Comparison of ENCODE assay signal across 27 mouse cellular contexts in genomic region chr1:37987856-37988255, GRCm38 (mm10). TPM values are rescaled to one million over a fixed set of nuclear protein-coding genes. Genes with fewer than 3 reads are reported as not detected.
DNase-seq lines count a peak whose midpoint lies in the region; ATAC-seq and TF ChIP-seq lines count a peak whose summit lies in the region.
"Had no signal": no experiment of that assay in that cellular context is flagged by ENCODE, and none has a peak within 500 bp of the region (broad histone marks: within the 10 kb centered on the region; RNA-seq: fewer than 3 reads in every experiment).

No protein-coding gene starts in this region.

- no peaks in the 10 kb centered on the region for H3K4me1 ChIP-seq in liver, adult 2 months (ENCODE audit: control insufficient read depth, insufficient read depth, low read length)
- no peaks in the 10 kb centered on the region for H3K4me1 ChIP-seq in liver, postnatal 0 days (ENCODE audit: insufficient read depth)
- no peaks in the 10 kb centered on the region for H3K4me1 ChIP-seq in liver, embryonic 11.5 days (replicated peaks; ENCODE audit: control insufficient read depth, insufficient read depth, low read length)

- H3K27ac ChIP-seq in liver, adult 2 months (replicated peaks; ENCODE audit: insufficient read depth, low read depth, low read length): no peak overlapping the region
- H3K27ac ChIP-seq in liver, postnatal 0 days (ENCODE audit: low read depth): no peak overlapping the region
- no peak overlapping the region for H3K27ac ChIP-seq in liver, embryonic 11.5 days (ENCODE audit: low read depth, low read length)

- ATAC-seq in liver, postnatal 0 days: peak; percentile 96
- no peak for ATAC-seq in liver, embryonic 11.5 days (replicated peaks; ENCODE audit: low FRiP score)
- ATAC-seq: activated CD4-positive, CD25-positive, alpha-beta regulatory T cell, adult 4 months; CD4-positive, CD25-positive, alpha-beta regulatory T cell, adult 4 months; Patski had no signal

- DNase-seq in heart, adult 11 months: peak; percentile 80
- no peak for DNase-seq in heart, postnatal 4 days
- peak; percentile 25 for DNase-seq in liver, adult 2 months (ENCODE audit: extremely low read depth, low read depth, low spot score)
- DNase-seq in liver: no peak
- DNase-seq in liver, postnatal 0 days: peak; percentile 43
- no peak for DNase-seq in liver, embryonic 11.5 days (ENCODE audit: low spot score)
- DNase-seq: adrenal gland, adult 2 months; adrenal gland, adult 8-10 months; adrenal gland, postnatal 10 days; adrenal gland, postnatal 14 days; adrenal gland, postnatal 25 days; adrenal gland, postnatal 36 days; B cell, adult 2 months; cerebellum, adult 11 months; cerebellum, adult 11-12 months; cerebellum, adult 18-20 months had no signal

- H3K4me2 ChIP-seq in liver, postnatal 0 days (ENCODE audit: low read depth, low read length): no peak overlapping the region
- no peak overlapping the region for H3K4me2 ChIP-seq in liver, embryonic 11.5 days

- TF ChIP-seq CTCF in liver, adult 2 months (IDR thresholded peaks at IDR 0.05; ENCODE audit: low read depth, low read length): no peak
- no peak for TF ChIP-seq CTCF in liver, postnatal 0 days (IDR thresholded peaks at IDR 0.05; ENCODE audit: low read depth)

- no peak for TF ChIP-seq POLR2A in liver, adult 2 months (IDR thresholded peaks at IDR 0.05; ENCODE audit: extremely low read depth, insufficient read depth, low read length)

- H3K27me3 ChIP-seq in liver, adult 2 months (ENCODE audit: control insufficient read depth, insufficient read depth, low read length): no peaks in the 10 kb centered on the region
- H3K27me3 ChIP-seq in liver, postnatal 0 days (ENCODE audit: insufficient read depth, low read length): no peaks in the 10 kb centered on the region
- H3K27me3 ChIP-seq in liver, embryonic 11.5 days (replicated peaks; ENCODE audit: control insufficient read depth, insufficient read depth, low read length): no peaks in the 10 kb centered on the region
- H3K27me3 ChIP-seq: CH12.LX, Patski had no signal

- TF ChIP-seq EP300 in liver, postnatal 0 days (IDR thresholded peaks at IDR 0.05; ENCODE audit: low read depth): no peak

- H3K9me3 ChIP-seq in liver, postnatal 0 days (ENCODE audit: low read length): no peaks in the 10 kb centered on the region
- H3K9me3 ChIP-seq in liver, embryonic 11.5 days (ENCODE audit: control insufficient read depth, low read length): no peaks in the 10 kb centered on the region
- H3K9me3 ChIP-seq: G1E had no signal

- H3K4me3 ChIP-seq in liver, adult 2 months (ENCODE audit: insufficient read depth, low read depth, low read length): no peak overlapping the region
- no peak overlapping the region for H3K4me3 ChIP-seq in liver, postnatal 0 days (ENCODE audit: low read depth, low read length)
- no peak overlapping the region for H3K4me3 ChIP-seq in liver, embryonic 11.5 days (ENCODE audit: low read depth, low read length)

- H3K79me2 ChIP-seq in liver, adult 2 months (ENCODE audit: control insufficient read depth, insufficient read depth, low read length): no peaks in the 10 kb centered on the region

- H3K36me3 ChIP-seq in liver, adult 2 months (ENCODE audit: control insufficient read depth, insufficient read depth, low read length): peaks cover 40% of the 10 kb centered on the region
- peaks cover 71% of the 10 kb centered on the region for H3K36me3 ChIP-seq in liver, postnatal 0 days (replicated peaks; ENCODE audit: insufficient read depth, low read length)
- H3K36me3 ChIP-seq in liver, embryonic 11.5 days (ENCODE audit: control insufficient read depth, insufficient read depth, low read length): peaks cover 34% of the 10 kb centered on the region

- 29% methylated on average over 5 of the region's 5 CpGs for WGBS in liver, adult 2 months
- 71% methylated on average over 5 of the region's 5 CpGs for WGBS in liver, postnatal 0 days (ENCODE audit: insufficient replicate concordance)
- 92% methylated on average over 5 of the region's 5 CpGs for WGBS in liver, embryonic 11.5 days

- no peak overlapping the region for H3K9ac ChIP-seq in liver, adult 2 months (ENCODE audit: low read depth, low read length)
- H3K9ac ChIP-seq in liver, postnatal 0 days (replicated peaks): no peak overlapping the region
- H3K9ac ChIP-seq in liver, embryonic 11.5 days (ENCODE audit: low read depth, low read length): no peak overlapping the region

RNA-seq across cellular contexts. Expression of gene Txndc9, which starts 9.8 kb away (rescaled TPM):
- total RNA-seq in heart, postnatal 4 days (2021): 10 to 100 TPM; 67.9 to 72.0 TPM
- 22.7 and 33.8 TPM in 2 replicates for total RNA-seq in liver, adult 2 months (2014; rRNA removed)
- 4.9 and 6.7 TPM in 2 replicates for polyA plus RNA-seq in liver, adult 2 months (2012; rRNA removed)
- polyA plus RNA-seq in liver, postnatal 0 days (2015; fragmentation: Nextera tagmentation; extraction: Ambion mirVana): 53.1 and 55.6 TPM in 2 replicates
- polyA plus RNA-seq in liver, embryonic 11.5 days (2014; fragmentation: Nextera tagmentation; extraction: Ambion mirVana): 105 and 110 TPM in 2 replicates

RNA-seq across cellular contexts. Expression of gene Eif5b, which starts 10.0 kb away (rescaled TPM):
- 10 to 100 TPM; 36.4 to 36.7 TPM for total RNA-seq in heart, postnatal 4 days (2021)
- total RNA-seq in liver, adult 2 months (2014; rRNA removed): 17.1 and 18.9 TPM in 2 replicates
- polyA plus RNA-seq in liver, adult 2 months (2012; rRNA removed): 3.4 and 4.1 TPM in 2 replicates
- polyA plus RNA-seq in liver, postnatal 0 days (2015; fragmentation: Nextera tagmentation; extraction: Ambion mirVana): 11.2 and 12.4 TPM in 2 replicates
- polyA plus RNA-seq in liver, embryonic 11.5 days (2014; fragmentation: Nextera tagmentation; extraction: Ambion mirVana): 35.0 and 40.1 TPM in 2 replicates

RNA-seq across cellular contexts. Expression of gene Lyg1, which starts 30.3 kb away (rescaled TPM):
- not detected for total RNA-seq in heart, postnatal 4 days (2021)
- total RNA-seq in liver, adult 2 months (2014; rRNA removed): not detected in 2 replicates
- not detected in 2 replicates for polyA plus RNA-seq in liver, adult 2 months (2012; rRNA removed)
- not detected in 2 replicates for polyA plus RNA-seq in liver, postnatal 0 days (2015; fragmentation: Nextera tagmentation; extraction: Ambion mirVana)
- polyA plus RNA-seq in liver, embryonic 11.5 days (2014; fragmentation: Nextera tagmentation; extraction: Ambion mirVana): not detected in 2 replicates
- total RNA-seq: adrenal gland, adult 18-20 months; adrenal gland, adult 2 months; adrenal gland, adult 8-10 months; adrenal gland, postnatal 10 days; adrenal gland, postnatal 14 days; adrenal gland, postnatal 25 days; adrenal gland, postnatal 36 days; adrenal gland, postnatal 4 days; CH12.LX; ES-E14; G1E; MEL had no signal
- polyA plus RNA-seq: activated CD4-positive, CD25-positive, alpha-beta regulatory T cell, adult 4 months; adrenal gland, adult 2 months; brain, embryonic 14.5 days; C2C12; CD4-positive, CD25-positive, alpha-beta regulatory T cell, adult 4 months; G1E; Patski had no signal

Comparison
In these comparisons a context has a peak if more than half of its experiments do, and no peak if none do; other contexts are left out.
1. DNase-seq: peak in heart, adult 11 months (single experiment), liver, adult 2 months (single experiment) and liver, postnatal 0 days (single experiment); none in heart, postnatal 4 days (single experiment), liver (single experiment) and liver, embryonic 11.5 days (single experiment).